Mouse (Mus musculus) heart, postnatal 10 days (tissue): ENCODE measurements around the gene Tpst2. TPM values are rescaled to one million over a fixed set of nuclear protein-coding genes. Genes with fewer than 3 reads are reported as not detected.
"Not testable (repeated sequence)": the region's sequence is repeated elsewhere in the genome, so short reads cannot be mapped to it uniquely, and the experiment has no call there.

Source experiments
- DNase-seq, 2 experiments: peaks; one replicate each; pipeline ENCODE4 v3.0.0; 2021
- intact Hi-C: fragments of 180-260 bp; cut with DNase I; formaldehyde crosslinking; loops from one replicate; pipeline ENCODE4 v1.15.1; 2025
- total RNA-seq, 2 experiments: library from RNA; stranded (reverse); gene quantifications; 2 replicates each; pipeline ENCODE4 v1.2.3; 2021

Gene Tpst2
- total RNA-seq, 2 experiments from 2014 or later: 48.3 to 61.0 TPM

DNA sequence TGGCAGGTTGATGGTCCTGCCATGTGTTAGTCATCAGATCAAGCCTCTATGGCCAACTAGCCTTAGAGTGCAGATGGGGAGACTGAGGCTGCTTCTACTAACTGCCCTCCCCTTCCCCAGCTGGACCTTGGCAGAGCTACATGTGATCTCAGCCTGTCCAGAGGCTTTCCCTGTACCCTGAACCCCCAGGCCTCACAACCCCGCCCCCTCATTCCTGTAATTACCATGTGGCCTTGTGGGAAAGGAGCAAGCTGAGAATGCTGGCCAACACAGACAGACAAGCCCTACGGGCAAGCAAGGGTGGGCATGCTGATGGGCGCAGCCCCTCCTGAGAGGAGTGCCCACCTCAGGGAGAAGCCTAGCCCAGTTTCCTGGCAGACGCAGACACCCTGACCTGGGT, 18.2 kb downstream of the Tpst2 start:
- no peak for DNase-seq
- intact Hi-C loops: loop anchor here (2.0 kb wide), 1 partner anchor 54 kb away; no protein-coding TSS in a partner anchor

DNA sequence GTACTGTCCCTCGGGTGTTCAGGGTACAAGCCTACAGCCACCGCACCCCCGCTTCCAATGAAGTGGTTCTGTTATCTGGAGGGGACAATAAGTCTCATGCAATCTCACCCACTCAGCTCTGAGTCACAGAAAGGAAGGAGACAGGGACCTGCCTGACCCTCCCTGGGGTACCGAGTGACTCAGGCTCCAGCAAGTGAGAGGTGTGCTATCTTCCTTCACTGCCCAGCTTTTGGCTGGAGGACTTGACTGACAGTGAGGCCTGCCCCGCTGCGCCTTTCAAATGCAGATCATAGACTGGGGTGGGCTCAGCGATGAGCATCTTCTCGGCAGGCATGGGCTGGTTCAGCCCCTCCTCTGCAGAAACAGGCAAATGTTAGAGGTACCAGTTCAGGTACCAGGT, 18.7 kb downstream of the Tpst2 start:
- intact Hi-C loops: loop anchor here (2.0 kb wide), 1 partner anchor 54 kb away; no protein-coding TSS in a partner anchor
- no peak for DNase-seq

DNA sequence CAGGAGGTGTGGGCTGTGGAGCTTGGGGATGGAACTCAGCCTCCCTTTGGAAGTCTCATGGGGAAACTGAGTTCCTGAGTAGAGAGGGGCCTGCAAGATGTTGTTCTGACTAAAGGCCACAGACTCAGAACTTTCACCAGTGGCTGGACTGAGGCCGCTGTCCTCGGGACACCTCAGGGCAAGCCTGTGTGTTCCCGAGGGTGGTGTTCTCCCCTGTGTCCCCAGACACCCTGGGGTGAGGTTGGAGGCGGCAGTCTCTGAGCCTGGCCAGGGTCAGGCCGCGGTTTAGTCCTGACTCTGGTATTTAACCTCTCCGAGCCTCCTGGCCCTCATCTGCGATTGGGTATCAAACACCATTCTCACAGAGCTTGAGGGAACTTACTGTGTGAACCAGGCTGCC, 19.1 kb downstream of the Tpst2 start:
- DNase-seq: no peak
- intact Hi-C loops: loop anchor here (2.0 kb wide), 1 partner anchor 55 kb away; no protein-coding TSS in a partner anchor

DNA sequence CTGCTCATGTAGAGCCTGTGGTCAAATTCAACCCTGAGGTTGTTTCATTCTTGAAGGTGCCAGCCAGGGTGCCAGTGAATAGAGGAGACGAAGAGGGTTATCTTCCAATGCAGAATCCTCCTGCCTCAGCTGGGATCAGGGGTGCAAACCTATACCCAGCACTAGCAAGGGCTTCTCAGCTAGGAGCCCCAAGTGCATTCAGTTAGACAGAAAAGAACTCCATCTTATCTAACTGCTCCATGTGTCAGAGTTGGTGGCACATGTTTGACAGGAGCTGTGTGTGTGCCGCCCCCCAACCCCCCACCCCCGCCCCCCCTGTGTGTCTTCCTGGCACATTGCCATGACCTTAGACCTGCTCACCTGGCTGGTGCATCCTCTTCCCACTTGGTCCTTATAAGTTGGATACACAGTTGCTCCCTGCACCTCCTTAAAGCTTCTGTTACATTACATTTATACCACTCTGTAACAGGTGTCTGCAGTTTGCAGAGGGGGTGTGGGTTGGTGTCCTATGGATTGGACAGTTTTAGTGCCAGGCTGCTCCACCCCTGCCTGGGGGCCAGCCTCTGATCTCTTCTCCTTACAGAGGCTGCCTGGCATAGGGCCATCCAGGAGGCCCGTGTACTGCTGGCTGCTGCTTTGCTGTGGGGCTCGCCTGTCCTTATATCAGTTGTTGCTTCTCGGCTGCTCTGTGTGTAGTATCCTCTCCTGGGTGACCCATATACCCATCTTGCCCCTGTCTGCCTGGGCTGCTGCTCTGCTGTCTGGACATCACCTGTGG, 20.1 kb downstream of the Tpst2 start:
- peak in 1 of 2 experiments; percentile 42 for DNase-seq
- intact Hi-C loops: no loop called here

DNA sequence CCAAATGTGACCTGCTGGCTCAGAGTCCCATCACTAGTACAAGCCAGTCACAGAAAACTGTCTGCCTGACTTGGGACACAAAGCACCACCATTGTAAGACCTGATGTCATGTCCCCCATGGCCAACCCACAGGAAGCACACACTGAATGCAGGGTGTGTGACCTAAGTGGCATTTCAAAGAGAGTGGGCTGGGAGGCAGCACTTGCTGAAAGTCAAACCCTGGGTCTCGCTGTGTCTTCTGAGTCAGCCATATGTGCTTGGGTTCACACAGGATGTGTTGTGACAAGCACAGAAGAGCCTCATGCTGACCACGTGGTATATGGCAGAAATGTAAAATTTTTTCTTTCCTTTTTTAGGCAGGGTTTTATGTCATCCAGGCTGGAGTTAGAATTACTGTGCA, 20.8 kb downstream of the Tpst2 start:
- no peak for DNase-seq
- intact Hi-C loops: no loop called here

DNA sequence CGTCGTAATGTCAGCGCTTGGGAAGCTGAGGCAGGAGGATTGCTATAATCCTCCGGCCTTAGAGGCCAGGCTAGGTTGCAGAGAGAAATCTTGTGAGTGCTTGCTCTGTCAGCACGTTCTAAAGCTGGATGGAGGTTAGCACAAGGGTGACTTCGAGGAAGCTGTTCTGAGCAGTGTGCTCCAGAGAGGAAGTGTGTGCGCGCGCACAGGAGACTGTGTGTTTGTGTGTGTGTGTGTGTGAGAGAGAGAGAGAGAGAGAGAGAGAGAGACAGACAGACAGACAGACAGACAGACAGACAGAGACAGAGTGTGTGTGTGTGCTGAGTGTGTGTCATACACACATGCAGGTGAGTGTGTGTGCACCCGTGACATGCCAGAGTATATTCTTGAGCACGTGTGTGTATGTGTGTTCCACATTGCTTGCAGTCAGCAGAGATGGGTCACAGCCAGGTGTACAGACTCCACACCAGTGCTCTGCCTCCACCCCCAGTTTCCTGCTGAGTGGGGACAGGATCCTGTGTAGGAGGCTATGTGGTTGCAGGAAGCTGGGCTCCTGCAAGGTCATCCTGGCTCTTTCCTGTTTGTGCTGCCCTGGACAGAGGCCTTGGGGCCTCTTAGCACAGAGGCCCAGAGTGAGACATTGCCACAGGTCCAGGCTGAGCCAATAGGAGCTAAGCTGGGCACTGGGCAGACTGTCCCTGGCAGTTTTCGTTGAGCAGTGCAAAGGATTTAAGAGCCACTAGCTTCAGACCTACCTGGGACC, 21.9 kb downstream of the Tpst2 start:
- intact Hi-C loops: loop anchor here (2.0 kb wide), 1 partner anchor 22 kb away; the partner anchor contains the start of gene Tpst2
- peak; percentile 57 to 62 for DNase-seq

DNA sequence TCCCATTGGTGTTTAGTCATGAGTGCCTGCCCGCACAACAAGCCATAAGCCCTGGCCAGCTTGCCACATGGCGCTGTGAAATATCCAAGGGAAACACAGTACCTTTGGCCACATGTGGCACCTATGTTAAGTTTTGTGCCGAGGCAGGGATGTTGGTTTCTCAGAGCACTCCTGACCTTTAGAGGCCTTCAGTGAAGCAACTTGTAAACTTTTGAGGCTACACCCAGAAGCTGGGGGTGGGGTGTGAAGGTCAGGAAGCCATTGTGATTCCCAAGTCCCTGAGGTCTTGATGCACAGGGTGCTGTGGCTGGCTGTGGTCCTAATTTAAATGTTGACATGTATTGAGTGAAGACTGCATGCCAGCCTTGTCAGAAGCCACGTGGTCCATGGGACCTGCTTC, 22.9 kb downstream of the Tpst2 start:
- no peak for DNase-seq
- intact Hi-C loops: loop anchor here (2.0 kb wide), 1 partner anchor 23 kb away; the partner anchor contains the start of gene Tpst2

DNA sequence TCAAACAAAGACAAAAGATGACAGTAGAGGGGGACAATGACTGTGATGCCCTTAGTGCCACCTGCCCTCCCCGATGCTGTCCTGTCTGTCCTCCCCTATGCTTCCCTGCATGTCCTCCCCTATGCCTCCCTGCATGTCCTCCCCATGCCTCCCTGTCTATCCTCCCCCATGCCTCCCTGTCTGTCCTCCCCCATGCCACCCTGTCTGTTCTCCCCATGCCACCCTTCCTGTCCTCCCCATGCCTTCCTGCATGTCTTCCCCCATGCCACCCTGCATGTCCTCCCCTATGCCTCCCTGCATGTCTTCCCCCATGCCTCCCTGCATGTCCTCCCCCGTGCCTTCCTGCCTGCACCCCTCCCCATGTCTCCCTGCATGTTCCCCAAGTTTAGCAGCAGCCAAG, 23.6 kb downstream of the Tpst2 start:
- intact Hi-C loops: loop anchor here (2.0 kb wide), 1 partner anchor 17 kb away; no protein-coding TSS in a partner anchor
- no peak for DNase-seq

DNA sequence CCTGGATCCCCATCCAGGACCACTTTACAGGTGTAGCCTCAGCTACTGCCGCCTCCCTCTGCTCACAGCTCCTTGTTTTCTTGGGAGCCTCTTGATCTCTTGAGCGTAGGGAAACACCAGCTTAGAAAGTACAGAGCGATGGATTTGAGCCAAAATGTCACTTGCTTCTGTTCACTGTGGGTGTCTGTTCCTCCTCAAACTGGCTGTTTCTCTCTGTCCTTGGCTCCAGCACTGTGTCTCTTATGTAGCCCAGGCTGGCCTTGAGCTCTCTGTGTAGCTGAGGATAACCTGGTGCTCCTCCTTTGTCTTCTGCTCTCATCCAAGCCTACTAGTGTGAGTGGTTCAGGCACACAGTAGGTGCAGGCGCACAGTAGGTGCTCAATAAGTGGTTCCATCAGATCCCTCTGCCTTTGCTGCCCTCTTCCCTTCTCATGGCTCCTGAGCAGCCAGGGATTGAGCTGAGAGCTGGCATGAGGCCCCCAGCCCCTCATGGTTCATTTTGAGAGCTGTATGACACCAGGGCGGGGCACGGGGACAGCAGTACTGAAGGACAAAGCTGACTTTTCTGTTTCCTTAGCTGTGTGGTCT, 24.3 kb downstream of the Tpst2 start:
- intact Hi-C loops: loop anchor here (2.0 kb wide), 1 partner anchor 16 kb away; no protein-coding TSS in a partner anchor
- DNase-seq: no peak

DNA sequence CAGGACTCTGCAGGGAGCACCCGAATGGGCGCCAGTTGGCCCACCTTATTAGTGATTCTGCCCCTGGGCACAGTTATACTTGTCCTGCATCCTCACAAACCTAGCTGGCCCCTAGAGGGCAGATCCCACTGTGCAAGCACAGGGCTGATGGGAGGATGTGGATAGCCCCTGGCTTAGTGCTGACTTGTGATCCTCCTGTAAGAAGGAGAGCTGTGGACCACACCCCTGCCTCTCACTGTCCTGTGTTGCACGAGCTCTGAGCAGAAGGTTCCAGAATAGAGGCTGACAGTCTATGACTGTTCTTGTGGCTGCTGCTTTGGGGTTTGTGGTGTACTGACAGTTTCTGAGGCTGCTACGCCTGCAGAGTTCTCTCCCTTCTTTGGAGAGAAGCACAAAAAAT, 25.2 kb downstream of the Tpst2 start:
- DNase-seq: no peak
- intact Hi-C loops: loop anchor here (2.0 kb wide), 1 partner anchor 15 kb away; no protein-coding TSS in a partner anchor

DNA sequence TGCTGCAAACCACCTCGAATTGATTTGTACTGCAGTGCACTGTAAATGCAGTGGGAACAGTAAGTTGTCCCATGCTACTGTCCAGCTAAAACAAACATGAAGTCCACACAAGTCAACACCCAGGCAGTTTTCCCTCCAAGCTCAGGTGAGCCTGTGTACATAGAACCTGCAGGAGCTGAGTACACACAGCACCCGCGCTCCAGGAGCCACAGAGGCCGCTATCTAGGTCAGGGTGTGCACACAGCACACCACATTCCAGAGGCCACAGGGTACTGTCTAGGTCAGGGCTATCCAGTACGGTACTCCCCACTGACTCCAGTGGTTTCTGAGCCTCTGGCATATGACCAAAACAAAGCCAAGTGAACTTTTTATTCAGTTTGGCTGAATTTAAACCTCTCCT, 25.8 kb downstream of the Tpst2 start:
- no peak for DNase-seq
- intact Hi-C loops: no loop called here

DNA sequence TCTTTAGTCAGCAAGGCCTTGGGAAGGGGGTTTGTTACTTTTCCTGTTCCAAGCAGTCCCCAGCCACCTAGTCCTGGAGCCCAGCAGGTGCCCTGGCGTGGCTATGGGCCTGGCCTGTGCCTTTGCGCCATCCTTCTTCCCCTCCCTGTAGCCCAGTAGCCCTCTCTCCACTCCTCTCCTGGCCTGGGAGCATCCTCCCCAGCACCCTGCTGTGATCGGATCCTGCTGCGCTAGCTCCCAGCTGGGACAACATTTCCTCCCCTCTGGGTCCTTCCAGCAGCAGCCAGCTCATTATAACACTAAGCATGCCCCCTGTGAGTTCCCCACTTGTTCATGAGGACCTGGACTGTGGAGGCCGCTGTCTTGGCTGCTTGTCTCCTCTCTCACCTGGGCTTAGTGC, 29.4 kb downstream of the Tpst2 start:
- intact Hi-C loops: no loop called here
- DNase-seq: no peak

DNA sequence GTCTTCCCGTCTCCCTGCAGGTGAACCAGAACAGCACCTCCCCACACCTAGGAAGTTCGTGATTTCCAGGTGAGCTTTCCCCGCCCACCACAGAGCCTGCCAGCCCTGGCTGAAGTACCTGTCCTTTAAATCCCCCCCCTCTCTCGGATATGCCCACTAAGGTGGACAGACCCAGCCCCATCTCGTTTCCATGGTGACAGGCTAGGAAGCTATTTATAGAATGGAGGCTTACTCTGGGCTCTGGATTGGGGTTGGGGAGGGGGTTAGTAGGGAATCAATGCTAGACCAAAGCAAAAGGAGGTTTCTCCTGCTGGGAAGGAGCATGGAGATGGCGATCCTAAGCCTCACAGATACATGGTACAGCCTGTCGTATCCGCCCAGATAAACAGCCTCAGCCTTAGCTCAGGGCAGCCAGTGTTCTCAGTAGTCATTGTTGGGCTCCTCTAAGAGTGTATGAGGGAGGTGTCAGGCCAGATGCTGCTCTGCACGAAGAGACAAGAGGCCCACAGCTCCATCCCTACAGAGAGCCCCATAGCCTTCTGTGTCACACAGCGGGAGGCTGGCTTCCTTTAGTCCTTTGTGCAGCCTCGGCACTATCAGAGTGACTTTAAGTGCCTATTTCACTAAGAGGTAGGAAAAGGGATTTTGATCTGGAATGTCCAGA, 36.9 kb downstream of the Tpst2 start:
- DNase-seq: no peak
- intact Hi-C loops: no loop called here

DNA sequence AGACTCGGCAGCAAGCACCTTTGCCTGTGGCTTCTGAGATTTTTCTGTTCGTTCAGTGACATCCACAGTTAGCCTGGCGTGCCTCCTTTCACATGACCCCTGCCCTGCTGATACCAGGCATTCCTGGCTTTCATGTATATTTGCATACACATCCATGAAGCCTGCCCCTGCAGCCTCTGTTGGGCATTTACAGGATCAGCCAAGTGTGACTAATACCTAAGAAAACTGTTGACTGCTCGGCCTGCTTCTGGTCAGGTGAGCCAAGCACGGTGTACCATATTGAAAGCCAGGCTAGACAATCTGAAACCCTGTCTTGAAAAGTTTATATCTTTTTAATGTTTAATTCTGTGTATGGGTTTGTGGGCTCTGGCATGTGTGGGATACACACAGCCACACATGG, 40.0 kb downstream of the Tpst2 start:
- DNase-seq: no peak
- intact Hi-C loops: loop anchor here (2.0 kb wide), 1 partner anchor 16 kb away; no protein-coding TSS in a partner anchor

DNA sequence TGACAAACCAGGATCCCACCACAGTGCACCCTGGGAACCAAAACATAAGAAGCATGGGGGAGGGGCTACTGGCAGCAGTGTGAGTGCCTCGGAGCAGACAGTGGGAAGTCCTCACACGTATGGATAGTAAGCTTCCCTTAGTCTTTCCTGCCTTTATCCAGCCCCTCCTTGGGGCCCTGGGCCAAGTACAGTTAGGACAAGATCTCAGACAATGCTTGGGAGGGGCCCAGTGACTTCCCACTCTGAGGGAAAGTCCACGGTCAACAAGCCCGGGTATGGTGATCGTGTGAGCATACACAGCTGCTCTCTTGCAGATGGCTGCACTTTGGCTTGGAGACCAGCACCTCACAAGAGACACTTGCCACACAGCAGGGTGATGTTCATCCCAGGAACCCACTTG, 40.8 kb downstream of the Tpst2 start:
- DNase-seq: peak; percentile 57 to 61
- intact Hi-C loops: loop anchor here (2.0 kb wide), 1 partner anchor 17 kb away; no protein-coding TSS in a partner anchor

DNA sequence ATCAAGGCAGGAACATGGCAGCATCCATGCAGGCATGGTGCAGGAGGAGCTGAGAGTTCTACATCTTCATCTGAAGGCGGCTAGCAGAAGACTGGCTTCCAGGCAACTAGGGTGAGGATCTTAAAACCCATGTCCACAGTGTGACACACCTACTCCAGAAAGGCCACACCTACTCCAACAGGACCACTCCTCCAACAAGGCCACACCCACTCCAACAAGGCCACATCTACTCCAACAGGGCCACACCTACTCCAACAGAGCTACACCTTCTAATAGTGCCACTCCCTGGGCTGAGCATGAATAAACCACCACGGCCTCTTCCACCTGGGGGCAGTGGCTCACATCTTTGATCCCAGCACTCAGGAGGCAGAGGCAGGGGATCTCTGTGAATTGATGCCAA, 42.9 kb downstream of the Tpst2 start:
- DNase-seq, intact Hi-C loops: not testable (repeated sequence)

DNA sequence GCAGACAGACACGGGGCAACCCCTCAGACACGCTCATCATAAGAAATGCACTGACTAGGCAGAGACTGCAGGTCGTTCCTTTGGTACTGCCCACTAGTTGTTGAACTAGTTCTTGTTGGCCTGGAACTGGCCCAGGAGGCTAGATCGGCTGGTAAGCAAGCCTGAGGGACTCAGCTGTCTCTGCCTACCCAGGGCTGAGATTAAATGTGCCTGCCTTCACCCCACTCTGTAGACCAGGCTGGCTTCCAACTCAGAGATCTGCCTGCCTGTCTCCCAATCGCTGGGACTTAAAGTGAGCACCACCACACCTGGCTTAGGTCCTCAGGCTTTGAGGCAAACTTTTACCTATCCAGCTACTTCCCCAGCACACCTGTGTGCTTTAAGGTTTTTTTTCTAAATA, 43.9 kb downstream of the Tpst2 start:
- intact Hi-C loops: no loop called here
- no peak for DNase-seq

DNA sequence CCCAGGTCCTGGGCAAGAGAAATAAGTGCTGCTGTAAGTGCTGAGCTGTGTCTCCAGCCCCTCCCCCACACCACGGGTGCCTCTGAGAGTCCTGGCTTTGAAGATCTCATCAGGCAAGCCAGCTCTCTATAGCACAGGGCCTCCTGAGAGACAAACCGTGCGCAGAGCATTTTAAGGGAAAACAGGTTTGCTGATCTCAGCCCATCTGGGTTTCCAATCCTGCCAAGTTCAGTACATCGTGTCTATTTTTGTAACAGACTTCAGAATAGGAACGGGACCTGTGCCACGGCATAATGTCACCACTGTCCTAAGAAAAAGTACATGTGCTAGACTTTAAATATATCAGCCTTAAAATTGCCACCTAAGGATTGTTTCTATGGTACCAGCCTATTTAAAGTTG, 44.4 kb downstream of the Tpst2 start:
- DNase-seq: peak; percentile 24 to 30
- intact Hi-C loops: no loop called here

DNA sequence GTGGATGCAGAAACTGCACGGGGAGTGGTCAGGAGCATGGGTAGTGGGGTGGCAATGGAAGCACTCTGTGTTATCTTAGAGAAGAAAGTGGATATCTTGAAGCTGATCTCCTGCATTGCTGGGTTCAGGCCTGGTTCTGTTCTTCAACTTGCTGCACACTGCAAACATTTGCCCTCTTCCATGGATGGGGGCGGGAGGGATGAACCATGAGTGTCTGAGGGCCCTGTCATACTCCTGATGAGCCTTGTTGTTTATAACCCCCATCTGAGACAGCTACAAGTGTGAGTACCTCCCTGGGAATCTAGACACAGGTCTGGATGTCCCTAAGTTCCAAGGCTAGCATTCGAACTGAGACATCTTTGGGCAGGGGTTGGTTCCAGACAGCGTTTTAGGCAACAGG, 44.9 kb downstream of the Tpst2 start:
- DNase-seq: no peak
- intact Hi-C loops: no loop called here

DNA sequence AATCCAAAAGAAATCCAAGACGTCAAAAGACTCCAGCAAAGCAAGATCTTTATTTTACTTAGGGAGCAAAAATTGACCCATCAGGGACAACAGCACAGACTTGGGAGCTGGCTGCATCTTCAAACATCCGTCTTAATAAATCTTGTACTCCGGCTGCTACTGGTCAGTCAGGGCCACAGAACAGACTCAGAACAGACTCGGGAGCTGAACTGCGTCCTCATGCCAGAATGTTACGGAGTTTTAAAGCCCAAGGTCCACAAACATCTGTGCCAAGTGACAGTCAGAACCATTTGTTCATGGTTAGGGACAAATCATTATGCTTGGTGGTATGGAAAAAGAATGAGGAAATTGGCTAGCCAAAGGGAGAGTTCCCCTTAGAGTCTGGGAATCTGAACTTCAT, 46.8 kb downstream of the Tpst2 start:
- DNase-seq: no peak
- intact Hi-C loops: no loop called here
